Mouse (Mus musculus) spleen, adult 2 months (tissue): ENCODE results near the gene Sytl3. TPM values are rescaled to one million over a fixed set of nuclear protein-coding genes. Genes with fewer than 3 reads are reported as not detected.
A peak's percentile ranks its signal among the peaks of the same experiment; 100 is the strongest.

Experiments
- DNase-seq, 2 experiments: peaks; one replicate each; pipeline versions ENCODE4 v3.0.0 to v3.0.0-alpha.2; 2012 to 2021; ENCODE audit warnings: low spot score in 2 of 2, low read depth in 1 of 2
- H3K27ac ChIP-seq: fragments of 200-500 bp; 2 replicates; pipeline ENCODE4 v1.5.1; 2012; ENCODE audit warnings: low read length, inconsistent platforms; ENCODE audit not compliant: insufficient read depth
- H3K27me3 ChIP-seq: fragments of 200-500 bp; 2 replicates; pipeline ENCODE4 v1.6.1; 2012; ENCODE audit warnings: mild to moderate bottlenecking, moderate library complexity, low read length, inconsistent platforms; ENCODE audit not compliant: control insufficient read depth, insufficient read depth
- H3K36me3 ChIP-seq: fragments of 200-500 bp; 2 replicates; pipeline ENCODE4 v1.6.1; 2012; ENCODE audit warnings: mild to moderate bottlenecking, low read length, inconsistent platforms; ENCODE audit not compliant: control insufficient read depth, insufficient read depth
- H3K4me1 ChIP-seq: fragments of 200-500 bp; 2 replicates; pipeline ENCODE4 v1.6.1; 2011; ENCODE audit warnings: inconsistent platforms; ENCODE audit not compliant: control insufficient read depth, insufficient read depth, insufficient read length
- H3K4me3 ChIP-seq: fragments of 200-500 bp; 2 replicates; pipeline ENCODE4 v1.5.1; 2011; ENCODE audit warnings: mild to moderate bottlenecking, inconsistent platforms; ENCODE audit not compliant: insufficient read depth, insufficient read length; ENCODE audit errors: extremely low read depth
- CTCF ChIP-seq: fragments of 200-500 bp; IDR thresholded peaks from 2 replicates; pipeline ENCODE4 v1.5.1; 2011; ENCODE audit warnings: mild to moderate bottlenecking, inconsistent platforms; ENCODE audit not compliant: insufficient read depth, insufficient read length, insufficient replicate concordance; ENCODE audit errors: extremely low read depth
- POLR2A ChIP-seq: fragments of 200-500 bp; IDR thresholded peaks from 2 replicates; pipeline ENCODE4 v1.6.1; 2011; ENCODE audit warnings: low read depth, low read length, inconsistent platforms
- WGBS: fragments of 180-500 bp; shearing (Covaris S2); methylation state at CpG from one replicate; pipeline ENCODE4 v1.1.7; 2018; 5-methylcytosine and 5-hydroxymethylcytosine counted together
- polyA plus RNA-seq: library from polyadenylated mRNA; depleted of rRNA; stranded (reverse); fragments of >200 nt; gene quantifications from 2 replicates; pipeline ENCODE4 v1.2.3, GENCODE M21; 2012

Gene Sytl3
- polyA plus RNA-seq, 1 experiment: 3.8 TPM

- peaks cover 5% of the 10 kb centered on the region; the same call in 1 of the 2 replicates for H3K36me3 ChIP-seq
- TF ChIP-seq POLR2A: no peak
- TF ChIP-seq CTCF: no peak
- 89% methylated on average over 6 of the region's 6 CpGs for WGBS
- H3K27me3 ChIP-seq: no peaks in the 10 kb centered on the region
- 0 out of 2 replicates have a peak overlapping the region, but pooled peaks have one; percentile 41 for H3K27ac ChIP-seq
- DNase-seq: no peak
- no peak overlapping the region for H3K4me3 ChIP-seq
- H3K4me1 ChIP-seq: peaks cover 56% of the 10 kb centered on the region
Observed at GRCm38 (mm10) chr17:6776123-6776522, 117.2 kb downstream of the Sytl3 start.

GRCm38 (mm10) chr17:6776576-6776975, 117.7 kb downstream of the Sytl3 start:
- Histone ChIP-seq H3K27me3 (no peaks in the 10 kb centered on the region), H3K36me3 (peaks cover 5% of the 10 kb centered on the region; the same call in 1 of the 2 replicates), H3K4me1 (peaks cover 52% of the 10 kb centered on the region), H3K27ac (peak overlapping the region; percentile 41; the same call in 1 of the 2 replicates), H3K4me3 (no peak overlapping the region)
- DNase-seq: no peak
- TF ChIP-seq CTCF (no peak), POLR2A (no peak)
- WGBS: 51% methylated on average over 5 of the region's 5 CpGs

GRCm38 (mm10) chr17:6777061-6777460, 118.2 kb downstream of the Sytl3 start:
- Histone ChIP-seq H3K36me3 (peaks cover 5% of the 10 kb centered on the region; the same call in 1 of the 2 replicates), H3K4me1 (peaks cover 47% of the 10 kb centered on the region), H3K4me3 (peak overlapping the region; percentile 23; the same call in 1 of the 2 replicates), H3K27me3 (no peaks in the 10 kb centered on the region), H3K27ac (peak overlapping the region; percentile 72)
- TF ChIP-seq CTCF: no peak
- TF ChIP-seq POLR2A: no peak
- 42% methylated on average over 6 of the region's 6 CpGs for WGBS
- DNase-seq: no peak

- peak overlapping the region; percentile 4; the same call in 1 of the 2 replicates for H3K4me3 ChIP-seq
- 48% methylated on average over 12 of the region's 12 CpGs for WGBS
- no peak for DNase-seq
Observed at GRCm38 (mm10) chr17:6777629-6778331, 118.9 kb downstream of the Sytl3 start.

GRCm38 (mm10) chr17:6778332-6778683, 119.4 kb downstream of the Sytl3 start:
- WGBS: under 1% methylated on average over 9 of the region's 9 CpGs
- peak overlapping the region; percentile 94 for H3K27ac ChIP-seq
- peaks cover 5% of the 10 kb centered on the region; the same call in 1 of the 2 replicates for H3K36me3 ChIP-seq
- H3K4me3 ChIP-seq: peak overlapping the region; percentile 67
- H3K27me3 ChIP-seq: no peaks in the 10 kb centered on the region
- TF ChIP-seq POLR2A (peak; percentile 36), CTCF (no peak)
- DNase-seq: peak; percentile 72 to 88
- H3K4me1 ChIP-seq: peaks cover 40% of the 10 kb centered on the region

More at GRCm38 (mm10) chr17:6777629-6778331, 118.9 kb downstream of the Sytl3 start:
- Histone ChIP-seq H3K27me3 (no peaks in the 10 kb centered on the region), H3K27ac (peak overlapping the region; percentile 89), H3K36me3 (peaks cover 5% of the 10 kb centered on the region; the same call in 1 of the 2 replicates), H3K4me1 (peaks cover 42% of the 10 kb centered on the region)
- TF ChIP-seq POLR2A (no peak), CTCF (no peak)

GRCm38 (mm10) chr17:6778771-6779509, 120.0 kb downstream of the Sytl3 start:
- TF ChIP-seq CTCF (no peak), POLR2A (no peak)
- Histone ChIP-seq H3K36me3 (0 out of 2 replicates have a peak, but pooled peaks cover 2% of the 10 kb centered on the region), H3K4me3 (peak overlapping the region; percentile 67), H3K4me1 (peaks cover 36% of the 10 kb centered on the region), H3K27me3 (no peaks in the 10 kb centered on the region), H3K27ac (peak overlapping the region; percentile 94)
- 14% methylated on average over 23 of the region's 23 CpGs for WGBS
- DNase-seq: peak in 1 of 2 experiments; percentile 66
